Mouse (Mus musculus): ENCODE measurements around the gene Sapcd2.

Gene Sapcd2

GRCm38 (mm10) chr2:25371764-25372643, at the start of gene Sapcd2:
Sapcd2 (plus strand) TSS chr2:25372321.
- peak; percentile 65 for DNase-seq (ENCODE audit: low spot score)

DNA sequence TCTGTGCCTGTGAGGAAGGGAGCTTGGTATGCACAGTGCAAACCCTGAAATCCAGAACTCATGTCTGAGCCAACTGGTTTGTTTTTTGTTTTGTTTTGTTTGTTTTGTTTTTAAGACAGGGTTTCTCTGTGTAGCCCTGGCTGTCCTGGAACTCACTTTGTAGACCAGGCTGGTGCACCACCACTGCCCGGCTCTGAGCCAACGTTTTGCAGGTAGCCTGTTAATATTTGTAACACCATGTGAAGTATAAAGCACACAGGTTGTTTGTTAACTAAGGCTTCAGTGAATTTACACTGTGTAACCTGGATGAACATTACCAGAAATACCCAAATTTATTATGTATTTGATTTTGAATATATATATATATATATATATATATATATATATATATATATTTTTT, 46.1 kb upstream of the Sapcd2 start:
- no peak for DNase-seq (ENCODE audit: low spot score)

- no peak for DNase-seq (ENCODE audit: low spot score)
Observed at GRCm38 (mm10) chr2:25328440-25328839, 43.7 kb upstream of the Sapcd2 start.

DNA sequence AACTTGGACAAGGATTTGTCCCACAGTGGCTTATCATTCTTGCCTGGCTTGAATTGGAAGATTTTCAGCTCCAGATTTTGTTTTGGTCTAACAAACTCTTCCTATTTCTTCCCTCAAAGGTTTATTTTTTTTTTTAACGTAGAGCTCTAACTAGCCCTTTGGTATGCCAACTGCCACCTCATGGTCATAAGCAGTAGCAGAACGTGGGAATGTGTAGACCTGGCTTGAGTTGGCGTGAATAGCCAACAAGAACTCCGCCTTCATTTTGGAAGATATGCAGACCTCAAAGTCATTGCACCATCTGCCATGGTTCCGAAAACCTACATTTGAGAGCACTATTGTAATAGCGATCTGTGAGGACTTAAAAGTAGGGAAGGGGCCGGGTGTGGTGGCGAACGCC, 40.7 kb upstream of the Sapcd2 start:
- DNase-seq (ENCODE audit: low spot score): no peak

- DNase-seq (ENCODE audit: low spot score): peak; percentile 99
Observed at GRCm38 (mm10) chr2:25332286-25333160, 39.6 kb upstream of the Sapcd2 start, which contains the start of gene Man1b1. Man1b1 (plus strand) TSS chr2:25332338.

DNA sequence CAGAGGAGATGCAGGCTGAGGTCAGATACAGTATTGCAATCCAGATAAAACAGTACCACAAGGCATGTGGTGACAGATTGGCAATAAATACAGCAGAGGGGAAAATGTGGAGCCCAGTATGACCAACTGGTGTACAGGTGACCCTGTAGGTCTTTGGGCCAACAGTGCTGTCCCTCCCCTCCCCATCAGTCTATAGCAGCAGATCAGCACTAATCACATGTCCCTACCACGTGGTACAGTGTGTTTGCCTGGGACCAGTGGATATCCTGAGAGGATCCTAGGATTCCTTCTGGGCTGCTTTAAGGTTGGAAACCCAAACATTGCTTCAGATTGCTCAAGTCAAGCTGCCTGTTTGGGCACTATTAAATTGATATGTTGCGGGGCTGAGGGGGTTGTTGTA, 38.6 kb upstream of the Sapcd2 start:
- no peak for DNase-seq (ENCODE audit: low spot score)

GRCm38 (mm10) chr2:25338303-25338702, 33.8 kb upstream of the Sapcd2 start:
- DNase-seq (ENCODE audit: low spot score): no peak

GRCm38 (mm10) chr2:25348162-25348561, 24.0 kb upstream of the Sapcd2 start:
- no peak for DNase-seq (ENCODE audit: low spot score)

DNA sequence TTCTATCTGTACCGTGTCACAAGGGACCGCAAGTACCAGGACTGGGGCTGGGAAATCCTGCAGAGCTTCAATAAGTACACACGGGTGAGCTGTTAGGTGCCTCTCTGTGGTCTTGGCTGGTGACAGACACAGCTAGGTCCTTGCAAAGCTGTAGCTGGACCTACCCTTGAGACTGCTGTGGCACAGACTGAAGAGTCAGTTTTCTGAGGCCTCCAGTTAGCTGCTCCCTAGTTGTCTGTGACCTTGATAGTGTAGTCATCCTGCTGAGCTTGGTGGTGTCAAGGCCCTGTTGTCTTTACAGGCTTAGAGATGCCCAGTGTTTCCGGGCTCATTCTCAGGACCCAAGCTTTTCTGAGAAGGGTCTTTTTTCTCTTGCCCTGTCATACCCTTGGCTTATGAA, 22.6 kb upstream of the Sapcd2 start:
- no peak for DNase-seq (ENCODE audit: low spot score)

DNA sequence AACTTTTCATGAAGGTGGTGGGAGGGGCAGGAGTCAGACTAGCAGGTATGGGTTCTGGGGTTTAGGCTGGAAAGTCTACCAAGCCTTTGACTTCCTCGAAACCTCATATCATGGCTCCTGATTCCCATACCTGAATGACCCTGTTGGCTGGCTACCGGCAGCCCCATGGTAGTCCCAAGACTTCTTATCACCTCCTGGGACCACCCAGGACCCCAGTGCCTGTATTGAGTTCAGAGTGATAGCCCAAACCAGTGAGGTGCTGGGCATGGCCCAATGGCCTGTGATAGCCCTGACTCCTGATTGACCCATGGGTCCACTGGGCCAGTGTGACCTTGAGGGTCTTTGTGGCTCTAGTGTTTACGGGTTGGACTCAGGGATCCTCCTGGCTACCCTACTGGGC, 21.4 kb upstream of the Sapcd2 start:
- DNase-seq (ENCODE audit: low spot score): no peak

- DNase-seq (ENCODE audit: low spot score): no peak
Observed at GRCm38 (mm10) chr2:25354211-25354610, 17.9 kb upstream of the Sapcd2 start.

- no peak for DNase-seq (ENCODE audit: low spot score)
Observed at GRCm38 (mm10) chr2:25355419-25356066, 16.6 kb upstream of the Sapcd2 start.

DNA sequence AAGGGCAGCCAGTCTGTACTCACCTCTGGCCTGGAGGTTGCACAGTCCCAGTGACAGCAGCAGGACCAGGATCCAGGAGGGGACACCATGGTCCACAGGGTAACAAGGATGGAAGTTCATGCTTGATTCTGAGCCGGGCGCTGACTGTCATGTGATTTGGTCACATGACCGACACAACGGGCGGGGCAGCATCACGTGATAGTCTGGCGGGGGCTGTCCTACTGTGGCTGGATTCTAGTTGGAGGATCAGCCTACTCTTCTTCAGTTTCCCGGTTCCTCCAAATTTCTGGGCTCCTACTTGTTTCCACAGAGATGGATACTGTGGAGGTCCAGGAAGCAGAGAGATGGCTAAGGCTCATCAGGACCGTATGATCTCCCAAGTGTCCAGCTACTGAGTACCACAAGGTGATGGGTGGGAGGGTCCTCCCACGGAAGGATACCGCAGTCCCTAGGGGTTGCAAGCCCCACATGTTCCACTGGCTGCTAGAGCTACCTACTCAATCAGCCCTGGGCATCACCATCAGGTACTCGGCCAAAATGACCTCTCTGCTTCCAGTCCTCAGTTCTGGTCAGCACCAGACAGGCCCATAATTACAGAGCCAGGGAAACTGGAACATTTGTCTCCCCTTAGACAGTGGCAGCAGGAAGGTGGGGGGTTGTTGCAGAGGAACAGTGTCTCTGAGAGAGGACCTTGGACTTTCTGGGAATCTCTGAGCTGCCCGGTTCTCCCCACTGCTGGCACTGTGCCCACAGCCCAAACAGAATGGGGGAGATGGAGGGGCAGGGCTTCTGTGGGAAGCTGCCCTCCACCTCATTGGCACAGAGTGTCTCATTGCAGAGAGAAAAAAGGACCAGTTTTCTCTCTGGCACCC, 15.7 kb upstream of the Sapcd2 start, which contains the start of gene Dpp7:
Gene Dpp7, minus strand, starts transcription at position 152 of the 872 bp plus-strand sequence.
- DNase-seq (ENCODE audit: low spot score): peak; percentile 70

- DNase-seq (ENCODE audit: low spot score): no peak
Observed at GRCm38 (mm10) chr2:25359848-25360247, 12.3 kb upstream of the Sapcd2 start.

DNA sequence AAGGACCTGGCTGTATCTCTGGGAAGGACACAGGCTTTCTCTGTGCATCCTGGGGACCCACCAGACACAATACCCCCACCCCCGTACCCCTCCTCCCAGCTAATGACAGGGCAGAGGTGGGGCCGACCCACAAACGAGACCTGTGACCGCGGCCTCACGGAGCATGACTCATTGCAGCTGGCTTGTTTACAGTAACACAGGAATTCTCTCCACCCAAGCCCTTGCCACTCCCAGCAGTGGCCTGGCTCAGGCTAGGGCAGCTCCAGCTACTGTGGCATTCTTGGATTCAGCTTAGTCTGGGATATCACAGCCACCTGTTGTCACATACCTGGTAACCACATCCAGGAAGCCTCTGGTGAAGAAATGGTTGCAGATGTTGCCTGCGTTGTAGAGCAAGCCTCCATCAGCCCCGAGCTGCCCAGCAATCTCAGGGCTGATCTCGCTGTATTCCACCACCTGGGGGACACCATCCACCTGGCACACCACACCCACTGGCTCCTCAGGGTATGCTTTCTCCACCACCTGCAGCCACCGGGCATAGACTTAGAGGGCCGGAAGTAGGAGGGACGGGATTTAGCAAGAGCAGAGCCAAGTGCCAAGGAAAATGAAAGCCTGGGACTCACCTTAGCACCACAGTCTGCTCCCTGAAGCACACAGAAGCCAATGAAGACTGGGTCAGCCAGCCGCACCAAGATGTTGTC, 8.5 kb upstream of the Sapcd2 start:
- no peak for DNase-seq (ENCODE audit: low spot score)

- DNase-seq (ENCODE audit: low spot score): no peak
Observed at GRCm38 (mm10) chr2:25364313-25364712, 7.8 kb upstream of the Sapcd2 start.

DNA sequence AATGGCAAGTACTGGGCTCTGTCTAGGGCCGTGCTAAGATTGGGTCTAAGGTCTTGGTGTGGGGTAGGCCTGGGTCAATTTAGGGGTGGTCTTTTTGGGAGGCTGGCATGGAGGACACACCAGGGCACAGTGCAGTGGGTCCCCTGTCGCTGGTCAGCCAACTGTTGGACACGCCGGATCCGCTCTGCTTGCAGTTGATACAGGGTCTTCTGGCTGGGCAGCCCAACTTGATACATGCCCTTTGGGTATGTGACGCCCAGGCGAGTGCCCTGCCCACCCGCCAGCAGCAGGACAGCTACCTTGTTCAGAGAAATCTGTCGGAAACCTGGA, 7.4 kb upstream of the Sapcd2 start:
- no peak for DNase-seq (ENCODE audit: low spot score)

- peak; percentile 57 for DNase-seq (ENCODE audit: low spot score)
Observed at GRCm38 (mm10) chr2:25365091-25365761, 6.9 kb upstream of the Sapcd2 start, which contains the start of gene Uap1l1. Uap1l1 (minus strand) TSS chr2:25365682.

DNA sequence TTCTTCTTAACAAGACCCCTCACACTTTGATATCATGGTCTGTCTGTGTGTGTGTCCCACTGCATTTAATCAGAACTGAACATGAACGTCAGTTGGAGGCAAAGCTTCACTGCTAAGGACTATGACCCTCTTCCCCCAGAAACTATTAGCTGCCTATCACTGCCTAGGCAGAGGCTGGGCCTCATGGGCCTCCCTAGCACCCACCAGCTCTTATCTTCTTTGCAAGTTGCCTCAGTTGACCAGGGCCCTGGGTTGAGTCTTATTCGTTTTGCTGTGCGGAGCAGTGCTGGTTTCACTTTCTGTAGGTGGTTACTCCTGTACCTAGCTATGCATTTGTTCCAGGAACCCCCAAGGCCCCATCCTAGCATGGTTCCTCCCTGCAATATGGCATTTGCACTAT, 2.1 kb upstream of the Sapcd2 start:
- no peak for DNase-seq (ENCODE audit: low spot score)
